Mouse (Mus musculus) cerebellum, adult 11 months (tissue): ENCODE measurements at regions not wholly inside any gene's neighbourhood (a gene's known extent, or its start where the extent isn't known, plus 50 kb on each side); places are given as distances from the start of the nearest gene placed in this dataset.

Experiments
- DNase-seq: peaks from one replicate; pipeline ENCODE4 v3.0.0; 2022

GRCm38 (mm10) chr5:74943737-74944403, 100.7 kb downstream of the Chic2 start:
- peak; percentile 64 for DNase-seq

- no peak for DNase-seq
Measured at GRCm38 (mm10) chr5:74941426-74941825, 103.1 kb downstream of the Chic2 start.

- no peak for DNase-seq
Measured at GRCm38 (mm10) chr5:74937416-74937940, 107.1 kb downstream of the Chic2 start.

GRCm38 (mm10) chr5:74936087-74936486, 108.5 kb downstream of the Chic2 start:
- no peak for DNase-seq

- DNase-seq = no peak
Measured at GRCm38 (mm10) chr5:74935676-74936075, 108.9 kb downstream of the Chic2 start.

GRCm38 (mm10) chr5:74933276-74933675, 111.3 kb downstream of the Chic2 start:
- no peak for DNase-seq

- DNase-seq = no peak
Measured at GRCm38 (mm10) chr5:74932206-74932605, 112.4 kb downstream of the Chic2 start.

GRCm38 (mm10) chr5:74931765-74932164, 112.8 kb downstream of the Chic2 start:
- no peak for DNase-seq

- no peak for DNase-seq
Measured at GRCm38 (mm10) chr5:74927543-74927942, 117.0 kb downstream of the Chic2 start.

- DNase-seq = no peak
Measured at GRCm38 (mm10) chr5:74925769-74926168, 118.8 kb downstream of the Chic2 start.

GRCm38 (mm10) chr5:74924031-74924533, 120.5 kb downstream of the Chic2 start:
- no peak for DNase-seq

GRCm38 (mm10) chr5:74923337-74923736, 121.2 kb downstream of the Chic2 start:
- no peak for DNase-seq

GRCm38 (mm10) chr5:74922881-74923280, 121.7 kb downstream of the Chic2 start:
- no peak for DNase-seq

- DNase-seq = no peak
Measured at GRCm38 (mm10) chr5:74920939-74921338, 123.6 kb downstream of the Chic2 start.

GRCm38 (mm10) chr5:74920490-74920889, 124.1 kb downstream of the Chic2 start:
- DNase-seq = no peak

GRCm38 (mm10) chr5:74905504-74906061, 139.0 kb downstream of the Chic2 start:
- DNase-seq = no peak

- no peak for DNase-seq
Measured at GRCm38 (mm10) chr5:74904927-74905503, 139.6 kb downstream of the Chic2 start.

- no peak for DNase-seq
Measured at GRCm38 (mm10) chr5:74904327-74904726, 140.2 kb downstream of the Chic2 start.

- no peak for DNase-seq
Measured at GRCm38 (mm10) chr5:74903711-74904110, 140.9 kb downstream of the Chic2 start.

- no peak for DNase-seq
Measured at GRCm38 (mm10) chr5:74897133-74897532, 147.4 kb downstream of the Chic2 start.

GRCm38 (mm10) chr5:74893276-74893675, 151.3 kb downstream of the Chic2 start:
- no peak for DNase-seq

GRCm38 (mm10) chr5:74891541-74891940, 153.0 kb downstream of the Chic2 start:
- no peak for DNase-seq

GRCm38 (mm10) chr5:74888934-74889333, 155.6 kb downstream of the Chic2 start:
- DNase-seq = no peak

- no peak for DNase-seq
Measured at GRCm38 (mm10) chr5:74885958-74886357, 158.6 kb downstream of the Chic2 start.
